Mouse (Mus musculus): ENCODE data around the gene Kcnc1.

Gene Kcnc1

DNA sequence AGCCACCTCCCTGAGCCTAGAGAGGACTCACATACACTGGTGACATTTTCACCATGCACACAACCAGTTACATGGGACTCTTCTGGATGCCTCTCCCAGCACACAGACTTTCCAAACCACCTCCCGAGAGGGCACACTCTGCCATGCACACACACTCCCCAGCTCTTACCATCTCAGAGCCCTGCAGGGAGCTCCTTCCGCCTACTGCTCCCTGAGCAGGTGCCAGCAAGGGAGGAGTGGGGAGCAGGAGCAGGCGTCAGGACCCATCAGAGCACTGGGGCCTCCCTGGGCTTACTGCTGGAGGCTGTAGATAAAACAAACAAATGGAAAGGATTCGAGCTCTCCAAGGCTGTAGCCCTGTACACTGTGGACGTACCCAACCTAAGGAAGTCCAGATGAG is 25.2 kb downstream of the Kcnc1 start:
- DNase-seq (ENCODE audit: extremely low read depth, low read depth, low spot score): no peak

- DNase-seq (ENCODE audit: extremely low read depth, low read depth, low spot score): no peak
Observed at GRCm38 (mm10) chr7:46422052-46422763, 25.9 kb downstream of the Kcnc1 start.

DNA sequence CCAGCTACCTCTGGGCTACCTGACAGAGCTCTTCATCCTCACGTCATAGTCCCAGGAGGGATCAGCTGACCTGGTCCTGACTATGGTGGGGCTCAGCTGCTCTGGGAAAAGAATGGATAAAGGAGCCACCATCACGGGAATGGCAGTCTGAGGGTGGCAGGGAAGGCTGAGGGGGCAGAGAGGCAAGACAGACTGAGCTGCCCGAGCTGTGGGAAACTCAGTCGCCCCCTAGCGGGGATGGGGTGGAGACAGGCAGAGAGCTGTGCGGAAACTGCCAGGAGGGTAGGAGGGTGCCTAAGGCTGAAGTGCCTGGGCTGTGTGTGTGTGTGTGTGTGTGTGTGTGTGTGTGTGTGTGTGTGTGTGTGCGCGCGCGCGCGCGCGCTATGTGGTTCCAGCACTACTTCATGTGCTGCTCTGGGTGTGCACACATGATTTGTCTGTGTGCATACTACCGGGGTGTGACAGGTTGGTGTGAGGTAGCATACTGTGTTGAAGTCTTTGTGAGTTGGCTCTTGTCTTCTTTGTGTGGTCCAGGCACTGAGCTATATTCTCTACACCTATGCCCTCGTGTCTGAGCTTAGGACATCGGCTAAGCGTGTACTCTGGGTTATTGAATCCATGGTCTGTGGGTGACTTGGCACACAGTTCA is 26.6 kb downstream of the Kcnc1 start:
- no peak for DNase-seq (ENCODE audit: extremely low read depth, low read depth, low spot score)

DNA sequence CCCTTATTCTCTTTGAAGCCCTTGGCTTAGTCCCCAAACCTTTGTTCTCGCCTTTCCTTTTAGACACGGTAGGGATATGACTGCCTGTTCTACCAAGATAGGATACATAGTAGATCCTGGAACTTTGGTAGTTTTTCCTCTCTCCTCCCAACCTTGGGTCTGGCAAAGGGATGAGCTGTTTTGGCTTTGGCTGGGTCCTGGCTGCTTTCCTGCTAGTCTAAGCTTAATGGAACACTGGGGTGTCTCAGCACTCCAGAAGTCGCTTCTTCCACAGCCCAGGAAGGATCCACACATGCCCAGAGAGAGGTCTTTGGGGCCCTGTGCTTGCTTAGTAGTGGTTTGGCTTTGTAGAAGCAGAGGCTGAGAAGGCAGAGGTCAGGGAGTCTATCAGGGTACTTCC is 27.7 kb downstream of the Kcnc1 start:
- DNase-seq (ENCODE audit: extremely low read depth, low read depth, low spot score): no peak

DNA sequence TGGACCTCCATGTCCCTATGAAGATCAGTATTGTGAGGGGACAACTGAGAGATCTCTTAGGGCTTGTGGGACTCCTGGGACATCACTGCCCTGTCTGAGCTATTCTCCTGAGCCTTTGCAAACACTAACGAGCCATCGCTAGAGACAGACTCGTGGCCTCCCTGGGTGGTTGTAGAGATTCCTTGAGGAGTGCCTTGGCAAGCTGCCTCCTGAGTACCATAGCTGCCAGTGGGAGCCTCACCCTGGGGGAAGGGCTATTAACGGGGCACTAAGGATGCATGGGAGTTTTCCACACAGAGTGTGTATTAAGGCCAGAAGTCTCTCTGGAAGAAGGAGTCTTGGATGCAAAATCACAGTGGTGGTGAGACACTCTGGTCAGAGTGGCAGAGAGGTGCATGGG is 28.7 kb downstream of the Kcnc1 start:
- DNase-seq (ENCODE audit: extremely low read depth, low read depth, low spot score): no peak

DNA sequence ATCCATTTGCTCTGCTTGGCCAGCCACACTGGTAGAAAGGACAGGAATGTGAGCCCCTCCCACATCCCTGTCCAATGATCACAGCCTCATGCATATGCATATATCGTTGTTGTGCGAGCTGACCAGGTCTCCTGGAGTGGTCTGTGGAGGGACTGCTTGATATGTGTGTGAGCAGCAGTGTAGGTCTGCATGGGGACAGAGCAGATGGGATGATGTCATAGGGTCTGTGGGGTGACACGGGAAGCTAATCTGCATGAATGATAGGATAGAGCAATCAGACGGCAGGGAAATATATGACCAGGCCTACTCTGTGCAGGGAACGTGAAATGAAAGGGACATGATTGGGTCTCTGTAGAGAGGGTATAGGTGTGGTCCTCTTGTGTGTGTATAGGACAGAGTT is 37.6 kb downstream of the Kcnc1 start:
- DNase-seq (ENCODE audit: extremely low read depth, low read depth, low spot score): no peak

DNA sequence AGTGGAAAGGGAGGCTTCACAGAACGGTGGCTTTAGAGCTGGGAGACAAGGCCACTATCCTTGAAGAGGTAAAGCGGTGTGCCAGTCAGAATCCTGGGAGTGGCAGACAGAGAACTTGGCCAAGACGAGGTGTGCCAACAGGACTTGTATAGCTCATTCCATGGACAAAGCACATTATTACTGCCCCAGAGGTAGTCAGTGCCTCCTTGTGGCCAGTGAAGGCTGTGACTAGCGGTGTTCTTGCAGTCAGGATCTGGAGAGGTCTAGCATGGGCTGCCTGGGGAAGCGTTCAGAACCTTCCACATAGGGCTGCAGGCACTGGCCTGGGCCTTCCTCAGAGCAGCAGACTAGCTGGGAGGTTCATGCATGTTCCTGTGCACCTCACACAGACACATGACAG is 39.5 kb downstream of the Kcnc1 start:
- no peak for DNase-seq (ENCODE audit: extremely low read depth, low read depth, low spot score)

DNA sequence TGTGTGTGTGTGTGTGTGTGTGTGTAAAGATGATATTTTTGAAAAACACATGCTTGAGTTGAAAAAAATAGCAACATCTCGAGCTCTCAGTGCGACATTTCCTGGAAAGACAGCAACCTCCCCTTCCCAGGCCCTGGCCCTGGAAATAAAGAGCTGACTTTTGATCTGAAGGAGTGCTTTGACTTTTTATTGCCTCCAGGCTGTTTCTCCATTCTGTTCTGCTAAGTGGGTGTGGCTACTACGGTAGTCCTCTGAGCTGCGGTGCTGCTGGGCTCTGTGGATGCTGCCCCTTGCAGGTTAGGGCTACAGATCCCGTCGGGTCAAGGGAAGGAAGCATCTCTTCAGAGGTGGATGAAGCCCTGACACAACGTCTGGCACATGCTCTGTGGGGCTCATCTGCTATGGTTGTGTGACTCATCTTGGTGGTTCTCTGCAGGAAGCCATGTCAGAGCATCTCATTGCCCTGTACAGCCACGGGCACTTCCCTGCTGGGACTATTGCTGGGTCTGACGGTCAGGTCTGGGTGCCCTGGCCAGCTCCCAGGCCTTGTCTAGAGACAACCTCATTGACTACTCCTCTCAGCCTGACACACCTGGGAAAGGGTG is 42.3 kb downstream of the Kcnc1 start:
- no peak for DNase-seq (ENCODE audit: extremely low read depth, low read depth, low spot score)

DNA sequence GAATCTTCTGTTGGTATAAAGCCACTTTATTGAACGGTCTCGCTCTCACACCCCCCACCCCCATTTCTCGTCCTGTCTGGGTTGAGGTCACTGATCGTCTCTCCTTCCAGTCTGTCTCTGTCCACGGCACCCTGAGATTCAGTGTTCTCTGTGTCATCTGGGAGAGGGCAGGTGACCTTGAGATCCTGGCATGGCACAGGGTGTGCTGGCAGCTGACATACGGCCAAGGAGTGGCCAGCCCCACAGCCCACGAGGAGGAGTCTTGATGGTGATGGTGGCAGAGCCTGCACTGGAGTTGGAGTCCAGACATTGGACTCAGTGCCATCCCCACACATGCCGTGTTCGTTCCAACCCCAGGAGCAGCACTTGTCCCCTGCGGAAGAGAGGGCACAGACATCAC is 46.9 kb downstream of the Kcnc1 start:
- no peak for DNase-seq (ENCODE audit: extremely low read depth, low read depth, low spot score)

GRCm38 (mm10) chr7:46445896-46446295 is 49.6 kb downstream of the Kcnc1 start:
- DNase-seq (ENCODE audit: extremely low read depth, low read depth, low spot score): no peak

DNA sequence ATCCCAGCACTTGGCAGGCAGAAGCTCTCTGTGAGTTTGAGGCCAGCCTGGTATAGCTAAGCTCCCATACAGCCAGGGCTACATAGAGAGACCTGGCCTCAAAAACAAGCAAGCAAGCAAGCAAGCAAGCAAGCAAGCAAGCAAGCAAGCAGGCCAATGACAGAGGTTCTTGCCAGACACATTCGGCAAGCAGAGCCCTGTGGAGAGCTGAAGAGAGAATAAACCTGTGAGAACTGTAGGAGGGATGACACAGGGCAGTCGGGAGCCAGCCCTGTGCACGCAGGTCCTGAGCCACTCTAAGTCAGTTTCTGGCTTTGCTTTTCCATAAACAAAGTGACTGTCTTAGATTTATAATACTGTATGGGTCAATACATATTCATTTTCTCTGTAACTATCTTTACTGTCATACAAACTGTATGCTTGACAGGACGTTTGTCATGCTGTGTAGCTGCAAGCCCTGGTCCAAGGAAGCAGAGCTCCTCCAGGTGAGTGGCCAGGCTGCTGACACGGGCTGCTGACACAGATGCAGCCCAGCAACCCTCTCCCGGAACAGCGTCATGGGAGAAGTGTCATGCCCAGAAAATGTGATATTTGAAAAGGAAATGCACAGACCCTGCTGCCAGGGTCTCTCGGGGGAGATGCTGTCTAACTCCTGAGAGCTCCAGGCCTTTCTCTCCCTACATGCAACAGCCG is 51.3 kb downstream of the Kcnc1 start:
- no peak for DNase-seq (ENCODE audit: extremely low read depth, low read depth, low spot score)

DNA sequence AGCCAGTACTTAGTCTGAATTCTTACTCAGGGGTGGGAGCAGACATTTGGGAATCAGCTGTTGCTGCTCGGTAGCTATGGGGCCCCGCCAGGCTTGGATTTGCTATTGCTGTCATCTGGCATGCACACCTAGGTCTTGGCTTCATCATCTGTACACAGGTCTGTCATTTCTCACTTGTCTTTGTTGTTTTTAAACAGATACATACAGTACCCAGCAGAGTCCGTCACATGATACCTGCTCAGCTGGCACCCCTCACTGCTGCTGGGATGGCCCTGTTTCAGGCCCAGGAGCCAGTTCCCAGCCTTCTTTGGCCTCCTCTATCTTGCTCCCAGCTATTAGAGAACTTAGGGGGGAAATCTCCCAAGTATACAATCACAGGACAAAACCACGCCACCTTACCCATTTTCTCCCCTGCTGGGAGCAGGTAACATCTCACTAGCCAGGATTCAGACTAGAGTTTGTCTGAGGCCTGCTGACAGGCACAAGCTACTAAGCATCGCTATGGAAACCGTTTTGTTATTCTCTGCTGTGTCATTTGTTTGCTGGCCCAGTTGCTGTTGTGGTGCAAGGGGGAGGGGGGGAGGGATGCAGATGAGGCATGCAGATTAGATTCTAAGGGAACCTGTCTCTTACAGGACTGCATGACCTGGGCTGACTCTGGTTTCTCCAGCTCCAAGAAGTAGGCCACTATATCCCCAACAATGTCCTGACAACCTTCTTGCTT is 52.8 kb downstream of the Kcnc1 start:
- DNase-seq (ENCODE audit: extremely low read depth, low read depth, low spot score): no peak

- no peak for DNase-seq (ENCODE audit: extremely low read depth, low read depth, low spot score)
Observed at GRCm38 (mm10) chr7:46453930-46454679, 57.8 kb downstream of the Kcnc1 start.

DNA sequence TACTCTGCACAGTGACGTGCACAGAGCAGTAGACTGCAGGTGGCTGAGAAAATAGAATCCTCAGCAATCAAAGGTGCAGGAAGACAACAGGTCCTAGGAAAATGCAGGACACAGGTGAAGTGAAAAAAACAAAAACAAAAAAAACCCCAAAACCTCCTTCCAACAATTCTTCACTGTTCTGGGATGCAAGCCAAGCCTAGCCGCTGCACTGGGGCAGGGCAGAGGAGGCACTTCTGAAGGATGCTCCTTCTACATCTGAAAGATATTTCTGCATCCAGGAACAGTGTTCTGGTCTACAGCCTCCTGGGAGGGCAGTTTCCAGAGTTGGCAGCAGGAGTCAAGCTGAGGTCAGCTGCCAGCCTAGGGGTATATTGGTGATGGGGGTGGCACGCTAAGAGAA is 61.6 kb downstream of the Kcnc1 start:
- DNase-seq (ENCODE audit: extremely low read depth, low read depth, low spot score): no peak

GRCm38 (mm10) chr7:46459200-46459599 is 62.9 kb downstream of the Kcnc1 start:
- DNase-seq (ENCODE audit: extremely low read depth, low read depth, low spot score): no peak

DNA sequence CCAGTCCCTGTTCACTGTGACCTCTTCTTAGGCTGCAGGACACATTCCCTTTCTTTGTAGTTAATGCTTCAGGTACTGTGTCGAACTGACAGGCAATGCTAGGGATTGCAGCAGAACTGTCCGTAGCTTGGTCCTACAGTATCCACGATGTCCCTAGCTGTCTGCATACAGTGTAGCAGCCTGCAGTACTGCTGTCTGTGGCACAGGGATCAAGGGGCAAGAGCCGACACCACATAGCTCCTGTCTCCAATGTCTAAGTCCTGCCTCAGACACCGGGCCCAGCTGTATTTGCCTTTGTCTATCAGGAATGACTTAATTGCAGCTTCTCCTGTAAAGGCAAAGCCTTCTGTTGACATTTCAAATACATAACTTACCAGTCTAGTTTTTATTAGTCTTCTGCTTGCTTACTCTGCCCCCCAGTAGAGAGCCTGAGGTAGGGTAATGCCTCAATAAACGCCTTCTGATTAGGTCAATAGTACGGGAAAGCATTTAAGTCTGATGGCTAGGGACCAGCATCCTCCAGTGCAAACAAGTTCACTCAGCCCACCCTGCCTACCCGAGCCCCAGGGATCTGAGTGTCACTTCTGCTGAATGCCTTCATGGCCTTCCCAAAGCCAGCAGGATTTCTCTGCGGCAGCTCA is 63.4 kb downstream of the Kcnc1 start:
- no peak for DNase-seq (ENCODE audit: extremely low read depth, low read depth, low spot score)

GRCm38 (mm10) chr7:46462287-46462686 is 66.0 kb downstream of the Kcnc1 start:
- no peak for DNase-seq (ENCODE audit: extremely low read depth, low read depth, low spot score)

- DNase-seq (ENCODE audit: extremely low read depth, low read depth, low spot score): no peak
Observed at GRCm38 (mm10) chr7:46463136-46463535, 66.8 kb downstream of the Kcnc1 start.

GRCm38 (mm10) chr7:46466422-46466981 is 70.2 kb downstream of the Kcnc1 start:
- no peak for DNase-seq (ENCODE audit: extremely low read depth, low read depth, low spot score)

DNA sequence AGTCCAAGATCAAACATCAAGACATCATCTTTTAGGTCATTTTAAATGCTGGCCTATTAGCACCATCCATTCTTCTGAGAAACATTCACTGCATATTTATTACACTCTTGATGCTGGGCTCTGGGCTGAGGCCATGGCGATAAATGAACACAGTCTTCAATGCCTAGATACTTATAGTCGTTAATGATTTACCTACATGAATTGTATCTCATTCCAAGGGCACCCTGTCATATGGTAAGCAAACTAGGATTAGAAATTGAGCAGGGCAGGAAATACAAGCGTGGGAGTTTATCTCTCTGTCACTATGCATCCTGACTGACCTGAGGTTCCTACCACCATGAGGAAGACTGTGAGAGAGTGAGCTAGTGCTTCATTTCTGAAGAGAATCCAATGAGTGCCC is 73.2 kb downstream of the Kcnc1 start:
- no peak for DNase-seq (ENCODE audit: extremely low read depth, low read depth, low spot score)
